ENCODE assay signal across 26 mouse cellular contexts in genomic region chr15:51657621-51658020, GRCm38 (mm10).
DNase-seq lines count a peak whose midpoint lies in the region; ATAC-seq and TF ChIP-seq lines count a peak whose summit lies in the region.
"Had no signal": no experiment of that assay in that cellular context is flagged by ENCODE, and none has a peak within 500 bp of the region (broad histone marks: within the 10 kb centered on the region; RNA-seq: fewer than 3 reads in every experiment).

No protein-coding gene starts in this region.

- no peak for DNase-seq in liver, embryonic 11.5 days (ENCODE audit: low spot score)
- DNase-seq in liver = no peak
- DNase-seq in midbrain, embryonic 11.5 days (ENCODE audit: low spot score, missing footprints) = peak; percentile 51
- DNase-seq in liver, embryonic 14.5 days (ENCODE audit: low read depth in 3 of 3, low spot score in 3 of 3) = no peak
- DNase-seq in embryo, embryonic 11 days = no peak
- DNase-seq: adrenal gland, adult 8-10 months; adrenal gland, postnatal 14 days; adrenal gland, postnatal 36 days; B cell, adult 2 months; cerebellum, adult 11 months; cerebellum, adult 18-20 months; cerebellum, adult 8-10 months; cerebellum, adult 9-11 months; cerebellum, postnatal 14 days; cerebellum, postnatal 36 days; forebrain, postnatal 0 days had no signal

- no peak overlapping the region for H3K27ac ChIP-seq in liver, embryonic 11.5 days (ENCODE audit: low read depth, low read length)
- H3K27ac ChIP-seq in midbrain, embryonic 11.5 days (ENCODE audit: low read depth, low read length) = no peak overlapping the region
- H3K27ac ChIP-seq in midbrain, embryonic 15.5 days = no peak overlapping the region
- H3K27ac ChIP-seq in liver, embryonic 14.5 days = no peak overlapping the region
- H3K27ac ChIP-seq: embryonic facial prominence, embryonic 10.5 days; embryonic facial prominence, embryonic 12.5 days; forebrain, embryonic 13.5 days; forebrain, embryonic 15.5 days had no signal

- no peak for TF ChIP-seq CTCF in liver, embryonic 14.5 days (IDR thresholded peaks at IDR 0.05; ENCODE audit: low read depth)

- no peak overlapping the region for H3K4me3 ChIP-seq in liver, embryonic 11.5 days (ENCODE audit: low read depth, low read length)
- no peak overlapping the region for H3K4me3 ChIP-seq in midbrain, embryonic 11.5 days (ENCODE audit: low read depth, low read length)
- no peak overlapping the region for H3K4me3 ChIP-seq in midbrain, embryonic 15.5 days
- H3K4me3 ChIP-seq in liver, embryonic 14.5 days (ENCODE audit: insufficient read depth in 1 of 2, low read depth in 2 of 2, low read length in 2 of 2) = no peak overlapping the region
- H3K4me3 ChIP-seq: embryonic facial prominence, embryonic 10.5 days; embryonic facial prominence, embryonic 12.5 days; forebrain, embryonic 13.5 days; forebrain, embryonic 15.5 days had no signal

- no peak overlapping the region for H3K4me2 ChIP-seq in liver, embryonic 11.5 days
- H3K4me2 ChIP-seq in midbrain, embryonic 11.5 days = no peak overlapping the region
- no peak overlapping the region for H3K4me2 ChIP-seq in midbrain, embryonic 15.5 days
- H3K4me2 ChIP-seq in liver, embryonic 14.5 days (ENCODE audit: low read depth) = no peak overlapping the region
- H3K4me2 ChIP-seq: embryonic facial prominence, embryonic 12.5 days; forebrain, embryonic 13.5 days; forebrain, embryonic 15.5 days had no signal

- H3K27me3 ChIP-seq in liver, embryonic 11.5 days (replicated peaks; ENCODE audit: control insufficient read depth, insufficient read depth, low read length) = no peaks in the 10 kb centered on the region
- no peaks in the 10 kb centered on the region for H3K27me3 ChIP-seq in midbrain, embryonic 11.5 days (ENCODE audit: control insufficient read depth, insufficient read depth, low read length)
- no peaks in the 10 kb centered on the region for H3K27me3 ChIP-seq in midbrain, embryonic 15.5 days (replicated peaks)
- H3K27me3 ChIP-seq in liver, embryonic 14.5 days (ENCODE audit: control insufficient read depth, insufficient read depth, low read length) = no peaks in the 10 kb centered on the region
- H3K27me3 ChIP-seq: CH12.LX; embryonic facial prominence, embryonic 12.5 days; forebrain, embryonic 13.5 days; forebrain, embryonic 15.5 days; Patski had no signal

- H3K9ac ChIP-seq in liver, embryonic 11.5 days (ENCODE audit: low read depth, low read length) = no peak overlapping the region
- no peak overlapping the region for H3K9ac ChIP-seq in midbrain, embryonic 11.5 days (ENCODE audit: low read length)
- no peak overlapping the region for H3K9ac ChIP-seq in midbrain, embryonic 15.5 days
- H3K9ac ChIP-seq in liver, embryonic 14.5 days (replicated peaks) = no peak overlapping the region
- H3K9ac ChIP-seq: embryonic facial prominence, embryonic 12.5 days; forebrain, embryonic 13.5 days; forebrain, embryonic 15.5 days; forebrain, postnatal 0 days had no signal

- WGBS in liver, embryonic 11.5 days = 71% methylated on average over 1 of the region's 1 CpGs
- WGBS in midbrain, embryonic 11.5 days = 82% methylated on average over 1 of the region's 1 CpGs
- 86% methylated on average over 1 of the region's 1 CpGs for WGBS in midbrain, embryonic 15.5 days
- 29% methylated on average over 1 of the region's 1 CpGs for WGBS in liver, embryonic 14.5 days (ENCODE audit: insufficient replicate concordance)

- H3K4me1 ChIP-seq in liver, embryonic 11.5 days (replicated peaks; ENCODE audit: control insufficient read depth, insufficient read depth, low read length) = no peaks in the 10 kb centered on the region
- H3K4me1 ChIP-seq in midbrain, embryonic 11.5 days (ENCODE audit: control insufficient read depth, insufficient read depth, low read length) = no peaks in the 10 kb centered on the region
- H3K4me1 ChIP-seq in midbrain, embryonic 15.5 days = no peaks in the 10 kb centered on the region
- no peaks in the 10 kb centered on the region for H3K4me1 ChIP-seq in liver, embryonic 14.5 days (replicated peaks; ENCODE audit: control insufficient read depth in 2 of 2, insufficient read depth in 2 of 2, low read length in 1 of 2)
- H3K4me1 ChIP-seq: embryonic facial prominence, embryonic 10.5 days; embryonic facial prominence, embryonic 12.5 days; forebrain, embryonic 13.5 days; forebrain, embryonic 15.5 days had no signal

- no peak for TF ChIP-seq EP300 in liver, embryonic 14.5 days (IDR thresholded peaks at IDR 0.05; ENCODE audit: low read depth)

- no peaks in the 10 kb centered on the region for H3K36me3 ChIP-seq in liver, embryonic 11.5 days (ENCODE audit: control insufficient read depth, insufficient read depth, low read length)
- no peaks in the 10 kb centered on the region for H3K36me3 ChIP-seq in midbrain, embryonic 11.5 days (ENCODE audit: control insufficient read depth, insufficient read depth, low read length)
- H3K36me3 ChIP-seq in midbrain, embryonic 15.5 days (replicated peaks) = no peaks in the 10 kb centered on the region
- H3K36me3 ChIP-seq in liver, embryonic 14.5 days (replicated peaks; ENCODE audit: control insufficient read depth, insufficient read depth, low read depth) = no peaks in the 10 kb centered on the region
- H3K36me3 ChIP-seq: embryonic facial prominence, embryonic 10.5 days; embryonic facial prominence, embryonic 12.5 days; forebrain, embryonic 15.5 days; G1E had no signal

- peaks cover 5% of the 10 kb centered on the region; the same call in 1 of the 2 replicates for H3K9me3 ChIP-seq in liver, embryonic 11.5 days (ENCODE audit: control insufficient read depth, low read length)
- H3K9me3 ChIP-seq in midbrain, embryonic 11.5 days (ENCODE audit: control insufficient read depth, low read length) = no peaks in the 10 kb centered on the region
- H3K9me3 ChIP-seq in midbrain, embryonic 15.5 days = peaks cover 5% of the 10 kb centered on the region; the same call in 1 of the 2 replicates
- no peaks in the 10 kb centered on the region for H3K9me3 ChIP-seq in liver, embryonic 14.5 days (ENCODE audit: control insufficient read depth, low read length)
- H3K9me3 ChIP-seq: G1E had no signal

- 0 out of 2 replicates have a peak, but pooled peaks have one; percentile 53 for ATAC-seq in liver, embryonic 11.5 days (replicated peaks; ENCODE audit: low FRiP score)
- ATAC-seq in midbrain, embryonic 11.5 days (ENCODE audit: low FRiP score) = no peak
- ATAC-seq in midbrain, embryonic 15.5 days (replicated peaks) = no peak
- peak; percentile 62; the same call in 1 of the 2 replicates for ATAC-seq in liver, embryonic 14.5 days (ENCODE audit: insufficient read depth)
- ATAC-seq: activated CD4-positive, CD25-positive, alpha-beta regulatory T cell, adult 4 months; CD4-positive, CD25-positive, alpha-beta regulatory T cell, adult 4 months; forebrain, embryonic 13.5 days; forebrain, embryonic 15.5 days; forebrain, postnatal 0 days; Patski had no signal

Comparison
In these comparisons a context has a peak if more than half of its experiments do, and no peak if none do; other contexts are left out.
1. ATAC-seq: peak in liver, embryonic 11.5 days (single experiment) and liver, embryonic 14.5 days (single experiment); none in midbrain, embryonic 11.5 days (single experiment) and midbrain, embryonic 15.5 days (single experiment).